Mouse (Mus musculus): ENCODE measurements at regions not wholly inside any gene's neighbourhood (a gene's known extent, or its start where the extent isn't known, plus 50 kb on each side); places are given as distances from the start of the nearest gene placed in this dataset.

DNA sequence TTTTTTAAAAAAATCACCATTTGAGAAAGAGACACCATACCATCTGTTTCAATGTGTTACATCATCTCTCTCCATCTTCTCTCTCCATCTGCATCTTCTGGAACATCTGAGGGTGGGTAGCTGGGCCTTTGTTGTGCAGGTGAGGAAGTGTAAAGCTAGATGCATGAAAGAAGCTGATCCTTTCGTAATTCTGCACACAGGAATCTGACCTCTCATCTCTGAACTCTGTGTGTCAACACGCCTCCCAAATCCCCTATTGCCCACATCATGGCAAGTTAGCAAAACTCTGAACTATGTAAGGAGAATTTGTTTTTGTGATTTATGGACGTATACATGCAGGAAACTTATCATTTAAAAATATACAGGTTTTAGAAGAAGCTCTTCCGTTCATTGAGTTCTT lies 209.7 kb downstream of the Gm11146 start:
- TF ChIP-seq CTCF (IDR thresholded peaks at IDR 0.05; ENCODE audit: control insufficient read depth, insufficient read depth, insufficient read length) = no peak
- no peak for TF ChIP-seq USF1 (IDR thresholded peaks at IDR 0.05; ENCODE audit: low read depth)
- TF ChIP-seq MYOG (IDR thresholded peaks at IDR 0.05; ENCODE audit: control insufficient read depth, extremely low read depth, insufficient read length) = no peak
- no peak for TF ChIP-seq MYOD1 (IDR thresholded peaks at IDR 0.05; ENCODE audit: control insufficient read depth, insufficient read length, low read depth)
- no peak for TF ChIP-seq FOSL1 (IDR thresholded peaks at IDR 0.05; ENCODE audit: insufficient read depth, low read length, poor library complexity, severe bottlenecking)
- TF ChIP-seq MAX (IDR thresholded peaks at IDR 0.05) = no peak
